Mouse (Mus musculus) limb, embryonic 10.5 days (tissue): Measurements from ENCODE around the gene Haus3. TPM values are rescaled to one million over a fixed set of nuclear protein-coding genes. Genes with fewer than 3 reads are reported as not detected.

Experiments
- DNase-seq: peaks from one replicate; pipeline ENCODE4 v3.0.0-alpha.2; 2017; ENCODE audit warnings: low spot score
- H3K27ac ChIP-seq: fragments of 300-500 bp; sonication (generic); 2 replicates; pipeline ENCODE4 v1.5.1; 2016; ENCODE audit warnings: mild to moderate bottlenecking
- H3K27me3 ChIP-seq: fragments of 300-500 bp; sonication (generic); 2 replicates; pipeline ENCODE4 v1.6.1; 2016; ENCODE audit warnings: low read depth, mild to moderate bottlenecking; ENCODE audit not compliant: poor library complexity, severe bottlenecking
- H3K36me3 ChIP-seq: fragments of 300-500 bp; sonication (generic); 2 replicates; pipeline ENCODE4 v1.6.1; 2016; ENCODE audit warnings: mild to moderate bottlenecking, moderate library complexity
- H3K4me1 ChIP-seq: fragments of 300-500 bp; sonication (generic); 2 replicates; pipeline ENCODE4 v1.6.1; 2016
- H3K4me3 ChIP-seq: fragments of 300-500 bp; sonication (generic); 2 replicates; pipeline ENCODE4 v1.5.1; 2016; ENCODE audit warnings: mild to moderate bottlenecking, moderate library complexity
- H3K9me3 ChIP-seq: fragments of 300-500 bp; sonication (generic); replicated peaks from 2 replicates; pipeline ENCODE4 v1.6.1; 2016; ENCODE audit warnings: mild to moderate bottlenecking
- WGBS: fragments of 180-500 bp; shearing (Covaris S2); methylation state at CpG from one replicate; pipeline ENCODE4 v1.1.7; 2016; 5-methylcytosine and 5-hydroxymethylcytosine counted together
- polyA plus RNA-seq: library from polyadenylated mRNA; unstranded; fragments of >200 nt; fragmentation: Nextera tagmentation; extraction: Ambion mirVana; gene quantifications from 2 replicates; pipeline ENCODE4 v1.2.1, GENCODE M21; 2016

Haus3 gene
- polyA plus RNA-seq = 56.7 and 58.0 TPM in 2 replicates

DNA sequence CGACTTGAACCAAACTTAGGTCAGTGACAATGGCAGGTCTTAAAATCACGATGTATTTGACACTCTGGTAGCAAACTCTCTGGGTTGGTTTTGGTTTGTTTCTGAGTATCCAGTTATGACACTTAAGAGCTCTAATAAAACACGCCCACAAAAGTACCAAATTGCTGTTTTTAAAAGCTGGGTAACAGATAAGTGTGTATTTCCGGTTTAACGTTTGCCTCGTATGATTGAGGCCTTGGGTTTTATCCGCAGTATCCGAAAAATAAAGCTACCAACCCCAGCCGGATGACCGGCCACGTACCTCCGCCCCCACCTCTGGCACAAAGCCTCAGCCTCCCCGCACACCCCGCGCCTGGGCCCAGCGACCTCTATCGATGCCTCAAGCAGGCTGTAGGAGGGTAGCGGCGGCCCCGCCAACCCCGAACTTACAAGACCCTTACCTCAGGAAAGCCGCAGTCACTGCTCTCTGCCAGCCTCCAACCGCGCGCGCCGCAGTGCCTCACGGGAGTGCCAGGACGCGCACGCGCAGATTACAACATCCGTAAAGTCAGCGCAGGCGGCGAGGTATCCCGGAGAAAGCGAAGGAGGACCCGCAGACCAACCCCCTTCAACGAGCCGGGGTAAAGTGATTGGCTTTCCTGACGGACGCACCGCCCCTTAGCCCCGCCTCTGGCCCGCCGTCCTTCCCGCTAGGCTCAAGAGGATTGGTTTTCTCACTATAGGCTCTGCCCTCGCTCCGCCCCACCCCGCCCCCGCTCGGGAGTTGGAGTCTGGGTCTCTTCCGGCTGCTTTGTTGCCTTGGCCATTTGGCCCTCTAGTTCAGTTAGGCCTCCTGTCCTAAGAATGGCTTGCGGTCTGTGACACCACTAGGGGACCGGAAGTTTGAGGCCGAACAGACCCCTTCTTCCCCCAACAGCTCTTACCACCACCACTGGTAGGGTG lies at the start of gene Haus3, which contains the start of gene Poln:
Haus3 (minus strand) TSS at position 578 of the 942 bp plus-strand sequence.
Poln (minus strand) TSS at position 499 of the 942 bp plus-strand sequence.
- H3K4me3 ChIP-seq = peak within 1 kb of the TSS; percentile 77
- H3K27ac ChIP-seq = peak within 1 kb of the TSS; percentile 92
- H3K4me1 ChIP-seq = peaks cover 22% of the 10 kb centered on the region
- H3K9me3 ChIP-seq = no peaks in the 10 kb centered on the region
- peaks cover 29% of the 10 kb centered on the region for H3K36me3 ChIP-seq
- DNase-seq = peak; percentile 99
- H3K27me3 ChIP-seq = no peaks in the 10 kb centered on the region
- under 1% methylated on average over 57 of the region's 57 CpGs for WGBS

DNA sequence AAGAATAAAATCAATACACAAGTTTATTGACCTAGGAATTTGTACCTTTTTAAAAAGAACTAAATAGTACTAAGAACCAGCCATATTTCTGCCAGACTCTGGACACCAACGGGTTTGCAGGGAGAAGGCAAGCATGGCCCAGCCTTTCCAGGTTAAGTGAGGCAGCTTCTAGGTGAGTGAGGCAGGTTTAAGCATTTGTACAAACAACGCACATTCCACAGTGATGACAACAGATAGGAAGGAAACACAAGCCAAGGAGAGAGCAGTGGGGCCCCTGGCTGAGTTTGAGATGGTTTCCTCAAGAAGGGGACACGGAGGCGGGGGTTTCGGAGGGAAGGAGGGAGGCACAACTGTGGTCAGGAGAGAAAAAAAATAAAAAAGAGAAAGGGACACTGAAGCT lies 49.3 kb upstream of the Haus3 start:
- Histone ChIP-seq H3K27ac (no peak overlapping the region), H3K4me3 (no peak overlapping the region), H3K27me3 (no peaks in the 10 kb centered on the region), H3K36me3 (no peaks in the 10 kb centered on the region), H3K9me3 (no peaks in the 10 kb centered on the region), H3K4me1 (no peaks in the 10 kb centered on the region)
- no peak for DNase-seq
- WGBS = 83% methylated on average over 5 of the region's 5 CpGs

DNA sequence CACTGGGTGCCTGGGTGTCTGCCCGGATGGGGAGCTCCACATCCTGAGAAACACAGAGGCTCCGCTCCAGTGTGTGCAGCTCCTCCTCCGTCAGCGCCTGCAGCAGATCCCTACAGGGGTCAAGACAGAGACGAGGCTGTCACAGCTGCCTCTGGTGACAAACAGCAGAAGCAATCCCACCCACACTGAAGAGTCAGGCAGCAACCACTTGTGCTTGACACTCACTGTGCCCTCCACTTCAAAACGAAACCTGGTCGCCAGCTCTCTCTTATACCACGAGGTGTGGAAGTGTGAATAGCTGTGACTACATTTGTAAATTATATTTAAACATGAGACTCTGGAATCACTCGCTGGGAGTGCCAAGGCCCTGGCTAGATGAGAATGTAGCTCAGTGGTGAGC lies 48.4 kb upstream of the Haus3 start:
- Histone ChIP-seq H3K27ac (no peak overlapping the region), H3K9me3 (no peaks in the 10 kb centered on the region), H3K4me1 (no peaks in the 10 kb centered on the region), H3K36me3 (no peaks in the 10 kb centered on the region), H3K4me3 (no peak overlapping the region), H3K27me3 (no peaks in the 10 kb centered on the region)
- 50% methylated on average over 9 of the region's 9 CpGs for WGBS
- no peak for DNase-seq

DNA sequence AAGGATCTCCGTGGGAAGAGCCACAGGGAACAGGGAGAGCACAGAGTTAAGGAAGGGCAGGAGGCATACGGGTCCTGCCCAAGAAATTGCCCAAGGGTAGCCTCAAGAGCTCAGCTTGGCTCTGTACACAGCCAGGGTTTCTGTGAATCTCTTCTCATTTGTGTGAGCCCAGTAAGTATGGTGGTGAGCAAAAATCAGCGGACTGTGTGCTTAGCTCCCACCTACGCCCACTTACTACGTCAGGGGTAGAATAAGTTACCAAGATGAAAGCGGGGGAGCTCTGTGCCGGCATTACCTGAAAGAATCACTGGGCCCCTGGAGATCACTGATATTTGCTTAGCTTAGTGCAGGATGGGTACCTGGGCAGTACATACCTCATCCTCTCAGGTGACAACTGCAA lies 46.7 kb upstream of the Haus3 start:
- Histone ChIP-seq H3K36me3 (no peaks in the 10 kb centered on the region), H3K27ac (no peak overlapping the region), H3K9me3 (no peaks in the 10 kb centered on the region), H3K4me1 (no peaks in the 10 kb centered on the region), H3K27me3 (no peaks in the 10 kb centered on the region), H3K4me3 (no peak overlapping the region)
- no peak for DNase-seq
- WGBS = 89% methylated on average over 7 of the region's 7 CpGs

DNA sequence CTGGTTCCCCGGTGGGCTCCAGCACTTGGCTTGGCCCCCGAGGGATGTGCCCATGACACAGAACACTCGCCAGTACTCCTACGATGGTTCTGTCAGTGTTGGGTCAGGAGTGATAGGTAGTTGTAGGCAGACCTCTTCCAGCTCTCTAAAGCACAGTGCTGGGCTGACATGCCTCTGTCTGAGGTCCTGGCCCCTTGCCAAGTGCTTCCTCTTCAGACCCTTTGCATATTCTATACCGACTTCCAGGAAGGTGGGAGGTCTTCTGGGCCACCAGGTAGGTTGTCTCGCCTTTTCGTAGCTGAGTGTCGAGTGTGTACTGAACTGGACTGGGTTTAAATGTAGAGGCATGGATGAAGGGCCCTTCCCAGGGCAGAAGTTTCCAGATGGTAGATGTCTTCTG lies 44.3 kb upstream of the Haus3 start:
- DNase-seq = no peak
- Histone ChIP-seq H3K4me1 (no peaks in the 10 kb centered on the region), H3K4me3 (no peak overlapping the region), H3K27ac (no peak overlapping the region), H3K9me3 (no peaks in the 10 kb centered on the region), H3K36me3 (no peaks in the 10 kb centered on the region), H3K27me3 (no peaks in the 10 kb centered on the region)
- 83% methylated on average over 8 of the region's 8 CpGs for WGBS

DNA sequence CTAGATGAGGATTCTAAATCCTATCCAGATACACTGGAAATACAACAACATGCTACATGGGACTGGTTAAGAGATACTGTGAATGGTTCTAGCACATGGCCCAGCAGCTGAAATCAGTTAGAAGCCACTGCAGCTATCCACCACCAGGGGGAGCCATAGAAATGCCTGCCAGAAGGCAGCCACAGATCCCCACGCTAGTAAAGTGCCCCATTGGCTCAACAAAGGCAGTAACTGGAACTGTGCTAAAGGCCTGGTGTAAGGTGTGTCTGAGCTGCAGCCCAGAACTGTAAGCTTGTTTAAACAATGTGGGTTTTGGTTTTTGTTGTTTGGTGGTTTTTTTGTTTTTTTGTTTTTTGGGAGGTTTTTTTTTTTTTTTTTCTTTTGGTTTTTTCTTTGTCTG lies 41.0 kb upstream of the Haus3 start:
- 0% methylated on average over 1 of the region's 1 CpGs for WGBS
- H3K4me3 ChIP-seq = no peak overlapping the region

DNA sequence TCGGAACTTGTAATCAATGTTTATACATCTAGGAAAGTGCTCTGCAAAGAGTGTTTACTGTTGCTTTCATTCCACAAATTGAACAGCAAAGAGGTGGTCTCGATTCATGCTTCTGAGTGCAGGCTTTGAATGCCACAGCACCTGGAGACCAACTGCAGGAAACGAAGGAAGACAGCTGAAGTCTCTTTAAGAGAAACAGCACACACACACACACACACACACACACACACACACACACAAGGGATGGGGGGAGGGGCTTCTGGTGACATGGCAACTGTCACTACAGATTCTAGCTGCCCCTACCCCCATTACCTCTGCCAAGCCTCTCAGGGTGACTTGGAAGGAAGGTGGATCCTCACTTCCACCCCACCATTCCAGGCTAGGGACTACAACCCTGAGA lies 38.2 kb upstream of the Haus3 start:
- no peaks in the 10 kb centered on the region for H3K36me3 ChIP-seq
- 62% methylated on average over 3 of the region's 3 CpGs for WGBS
- peaks cover 3% of the 10 kb centered on the region; the same call in 1 of the 2 replicates for H3K4me1 ChIP-seq
- no peak overlapping the region for H3K4me3 ChIP-seq
- no peak overlapping the region for H3K27ac ChIP-seq
- H3K9me3 ChIP-seq = no peaks in the 10 kb centered on the region
- DNase-seq = no peak
- no peaks in the 10 kb centered on the region for H3K27me3 ChIP-seq

More for the DNA sequence above, 41.0 kb upstream of the Haus3 start:
- DNase-seq = peak; percentile 87
- H3K4me1 ChIP-seq = peaks cover 3% of the 10 kb centered on the region; the same call in 1 of the 2 replicates
- H3K9me3 ChIP-seq = no peaks in the 10 kb centered on the region
- H3K27me3 ChIP-seq = no peaks in the 10 kb centered on the region
- H3K36me3 ChIP-seq = no peaks in the 10 kb centered on the region
- no peak overlapping the region; the same call in 1 of the 2 replicates for H3K27ac ChIP-seq

DNA sequence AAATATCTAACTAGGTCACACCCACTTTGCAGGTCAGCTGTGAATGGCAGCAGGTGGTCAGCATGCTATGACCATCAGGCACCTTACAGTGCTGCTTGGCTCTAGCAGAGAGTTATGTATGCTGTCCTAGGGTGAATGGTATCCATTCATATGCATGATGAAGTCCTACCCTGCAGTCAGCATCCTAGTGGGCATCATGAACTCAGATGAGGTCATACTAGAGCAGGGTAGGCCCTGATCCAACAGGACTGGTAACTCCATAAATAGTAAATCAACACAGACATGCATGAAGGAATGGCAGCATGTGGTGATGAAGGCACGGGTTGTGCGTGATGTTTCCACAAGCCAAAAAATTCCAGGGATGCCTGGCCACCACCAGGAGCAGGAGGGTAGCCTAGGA lies 36.5 kb upstream of the Haus3 start:
- 90% methylated on average over 2 of the region's 2 CpGs for WGBS

DNA sequence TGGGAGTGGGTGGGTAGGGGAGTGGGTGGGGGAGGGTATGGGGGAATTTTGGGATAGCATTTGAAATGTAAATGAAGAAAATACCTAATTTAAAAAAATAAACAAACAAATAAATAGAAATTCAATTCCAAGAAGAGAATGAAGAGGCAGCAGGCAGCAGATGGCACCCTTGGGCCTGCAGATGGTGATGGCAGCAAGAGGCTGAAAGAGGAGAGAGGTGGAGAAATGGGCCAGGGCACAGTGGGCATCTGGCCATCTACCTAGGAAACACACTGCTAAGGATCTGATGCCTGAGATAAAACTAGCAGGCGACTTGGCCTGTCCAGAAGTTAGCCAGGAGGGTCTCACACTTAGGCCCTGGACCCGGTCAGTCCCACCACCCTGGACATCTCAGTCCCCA lies 35.6 kb upstream of the Haus3 start:
- no peaks in the 10 kb centered on the region for H3K36me3 ChIP-seq
- no peak overlapping the region for H3K4me3 ChIP-seq
- no peak for DNase-seq
- H3K27me3 ChIP-seq = no peaks in the 10 kb centered on the region
- H3K27ac ChIP-seq = no peak overlapping the region
- no peaks in the 10 kb centered on the region for H3K9me3 ChIP-seq
- H3K4me1 ChIP-seq = peaks cover 3% of the 10 kb centered on the region; the same call in 1 of the 2 replicates
- 85% methylated on average over 2 of the region's 2 CpGs for WGBS

More for the DNA sequence above, 36.5 kb upstream of the Haus3 start:
- no peak overlapping the region for H3K27ac ChIP-seq
- H3K36me3 ChIP-seq = no peaks in the 10 kb centered on the region
- H3K9me3 ChIP-seq = no peaks in the 10 kb centered on the region
- no peak for DNase-seq
- H3K4me1 ChIP-seq = peaks cover 3% of the 10 kb centered on the region; the same call in 1 of the 2 replicates
- H3K4me3 ChIP-seq = no peak overlapping the region
- H3K27me3 ChIP-seq = no peaks in the 10 kb centered on the region

DNA sequence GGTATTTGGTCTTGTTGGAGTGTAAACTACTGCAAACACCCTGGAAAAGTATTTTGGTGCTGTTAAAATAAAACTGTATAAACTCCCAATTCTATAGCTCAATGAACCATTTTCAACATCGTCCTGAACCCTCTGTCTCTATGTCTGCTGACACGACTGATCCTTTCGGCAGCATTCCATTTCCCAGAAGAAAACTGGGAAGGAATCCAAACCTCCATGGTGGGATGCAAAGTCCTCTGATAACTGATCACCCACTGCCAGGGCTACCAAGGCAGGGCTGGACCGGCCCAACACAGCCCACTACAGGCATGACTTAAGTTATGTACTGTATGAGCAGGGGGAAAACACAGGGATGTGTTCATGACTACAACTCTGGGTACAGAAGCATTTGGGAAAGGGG lies 32.7 kb upstream of the Haus3 start:
- H3K9me3 ChIP-seq = no peaks in the 10 kb centered on the region
- no peaks in the 10 kb centered on the region for H3K4me1 ChIP-seq
- no peaks in the 10 kb centered on the region for H3K36me3 ChIP-seq
- no peak for DNase-seq
- H3K4me3 ChIP-seq = no peak overlapping the region
- no peaks in the 10 kb centered on the region for H3K27me3 ChIP-seq
- no peak overlapping the region for H3K27ac ChIP-seq
- 95% methylated on average over 4 of the region's 4 CpGs for WGBS

DNA sequence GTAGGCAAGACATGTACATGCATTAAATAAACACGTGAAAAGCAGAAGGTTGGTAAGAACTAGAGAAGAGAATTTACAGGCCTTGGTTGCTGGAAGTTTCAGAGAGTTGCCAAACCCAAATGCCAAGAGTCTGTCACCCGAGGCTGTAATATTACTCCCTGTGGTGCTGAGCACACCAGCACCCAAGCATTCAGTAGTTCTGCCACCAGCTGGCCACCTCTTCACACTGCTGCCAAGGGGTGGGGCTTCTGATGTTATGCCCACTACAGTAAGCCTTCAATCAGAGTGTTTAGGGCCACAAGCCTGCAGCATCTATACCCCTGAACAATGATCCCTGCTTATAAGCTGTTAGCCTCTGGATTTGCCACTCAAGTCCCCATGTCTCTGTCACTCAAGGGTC lies 32.1 kb upstream of the Haus3 start:
- H3K4me1 ChIP-seq = no peaks in the 10 kb centered on the region
- H3K9me3 ChIP-seq = no peaks in the 10 kb centered on the region
- H3K27me3 ChIP-seq = no peaks in the 10 kb centered on the region
- H3K27ac ChIP-seq = no peak overlapping the region
- DNase-seq = no peak
- no peak overlapping the region for H3K4me3 ChIP-seq
- WGBS = 78% methylated on average over 2 of the region's 2 CpGs
- H3K36me3 ChIP-seq = no peaks in the 10 kb centered on the region

DNA sequence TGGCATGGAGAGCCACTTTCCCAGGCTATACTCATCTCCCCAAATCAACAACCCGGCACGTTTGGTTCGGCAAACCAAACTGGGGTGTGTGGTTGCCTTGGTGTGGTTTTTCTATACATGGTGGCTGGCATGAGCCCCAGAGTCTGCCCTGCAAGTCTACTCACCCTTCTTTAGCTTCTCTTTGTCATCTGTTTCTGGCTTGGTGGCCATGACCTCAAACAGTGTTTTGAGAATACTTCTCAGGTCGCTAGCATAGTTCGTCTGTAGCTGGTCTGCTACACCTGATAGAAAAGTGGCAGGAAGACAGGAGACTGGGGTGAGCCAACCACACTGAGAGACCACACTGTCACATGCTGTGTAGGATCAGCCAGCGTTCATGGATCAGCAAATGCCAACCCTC lies 29.3 kb upstream of the Haus3 start:
- WGBS = 89% methylated on average over 6 of the region's 6 CpGs
- Histone ChIP-seq H3K27ac (no peak overlapping the region), H3K4me3 (no peak overlapping the region), H3K36me3 (no peaks in the 10 kb centered on the region), H3K9me3 (no peaks in the 10 kb centered on the region), H3K4me1 (no peaks in the 10 kb centered on the region), H3K27me3 (no peaks in the 10 kb centered on the region)
- DNase-seq = no peak

DNA sequence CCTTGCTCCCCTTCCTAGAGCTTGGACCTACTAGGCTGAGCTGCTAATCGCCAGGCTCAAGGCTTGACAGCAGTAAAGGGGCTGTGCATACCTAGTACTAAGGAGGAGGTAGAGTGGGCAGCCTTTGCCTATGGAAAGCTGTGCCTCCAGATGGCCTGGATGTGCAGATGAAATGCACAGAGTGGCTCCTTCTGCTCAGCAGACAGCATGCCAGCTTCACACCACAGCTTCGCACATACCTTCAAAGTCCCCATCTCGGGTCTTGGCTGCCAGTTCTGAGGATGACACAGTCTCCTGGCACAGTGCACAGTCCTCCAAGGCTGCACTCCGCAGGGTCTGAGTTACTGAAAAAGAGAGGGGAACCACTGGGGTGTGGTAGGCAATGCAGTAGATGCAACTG lies 27.9 kb upstream of the Haus3 start:
- Histone ChIP-seq H3K9me3 (no peaks in the 10 kb centered on the region), H3K4me3 (no peak overlapping the region), H3K4me1 (no peaks in the 10 kb centered on the region), H3K27me3 (no peaks in the 10 kb centered on the region), H3K27ac (no peak overlapping the region), H3K36me3 (no peaks in the 10 kb centered on the region)
- no peak for DNase-seq
- 79% methylated on average over 4 of the region's 4 CpGs for WGBS
